Mouse (Mus musculus): ENCODE measurements around the gene Wdr53. TPM values are rescaled to one million over a fixed set of nuclear protein-coding genes. Genes with fewer than 3 reads are reported as not detected.
"Not testable (repeated sequence)": the region's sequence is repeated elsewhere in the genome, so short reads cannot be mapped to it uniquely, and the experiment has no call there.

Gene Wdr53
- polyA plus RNA-seq, 1 experiment from 2014 or later = 9.8 TPM

DNA sequence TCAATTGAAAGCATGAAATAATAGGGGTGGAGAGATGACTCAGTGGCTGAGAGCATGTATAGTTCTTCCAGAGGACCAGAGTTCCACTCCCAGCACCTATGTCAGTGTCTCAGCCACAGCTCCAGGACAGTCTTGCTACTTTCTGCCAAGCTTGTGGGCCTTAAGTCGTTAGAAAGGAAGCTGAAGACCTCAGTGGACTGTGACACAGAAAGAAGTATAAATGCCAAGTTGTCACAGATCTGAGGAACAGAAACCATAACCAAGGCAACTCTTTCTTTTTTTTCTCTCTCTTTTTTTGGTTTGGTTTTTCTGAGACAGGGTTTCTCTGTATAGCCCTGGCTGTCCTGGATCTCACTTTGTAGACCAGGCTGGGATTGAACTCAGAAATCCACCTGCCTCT is 28.8 kb downstream of the Wdr53 start:
- Histone ChIP-seq H3K4me3 (ENCODE audit: low read depth, low read length) (no peak overlapping the region), H3K4me2 (ENCODE audit: low read depth, low read length) (no peak overlapping the region), H3K36me3 (ENCODE audit: control insufficient read depth, insufficient read depth) (peaks cover 7% of the 10 kb centered on the region), H3K9ac (ENCODE audit: low read depth, low read length) (no peak overlapping the region), H3K4me1 (ENCODE audit: control insufficient read depth, low read depth, low read length) (peaks cover 16% of the 10 kb centered on the region), H3K9me3 (replicated peaks; ENCODE audit: control insufficient read depth, low read length) (no peaks in the 10 kb centered on the region), H3K27me3 (ENCODE audit: control insufficient read depth, insufficient read depth, low read depth, low read length) (no peaks in the 10 kb centered on the region), H3K27ac (ENCODE audit: low read length) (no peak overlapping the region)
- no peak for ATAC-seq (ENCODE audit: low read depth)
- WGBS (ENCODE audit: insufficient replicate concordance) = 37% methylated on average over 1 of the region's 1 CpGs

- Histone ChIP-seq H3K27me3 (ENCODE audit: control insufficient read depth, insufficient read depth, low read depth, low read length) (no peaks in the 10 kb centered on the region), H3K9ac (ENCODE audit: low read depth, low read length) (peak within 1 kb of the TSS; percentile 96), H3K36me3 (ENCODE audit: control insufficient read depth, insufficient read depth) (peaks cover 8% of the 10 kb centered on the region), H3K9me3 (replicated peaks; ENCODE audit: control insufficient read depth, low read length) (no peaks in the 10 kb centered on the region), H3K27ac (ENCODE audit: low read length) (peak within 1 kb of the TSS; percentile 98), H3K4me2 (ENCODE audit: low read depth, low read length) (peak within 1 kb of the TSS; percentile 83), H3K4me3 (ENCODE audit: low read depth, low read length) (peak within 1 kb of the TSS; percentile 96), H3K4me1 (ENCODE audit: control insufficient read depth, low read depth, low read length) (peaks cover 19% of the 10 kb centered on the region)
- under 1% methylated on average over 75 of the region's 75 CpGs for WGBS (ENCODE audit: insufficient replicate concordance)
- ATAC-seq (ENCODE audit: low read depth) = peak; percentile 92
These were observed 30.6 kb downstream of the Wdr53 start, which contains the start of gene Rnf168 for GRCm38 (mm10) chr16:32277308-32278256. Gene Rnf168 (plus strand): TSS chr16:32277459.

DNA sequence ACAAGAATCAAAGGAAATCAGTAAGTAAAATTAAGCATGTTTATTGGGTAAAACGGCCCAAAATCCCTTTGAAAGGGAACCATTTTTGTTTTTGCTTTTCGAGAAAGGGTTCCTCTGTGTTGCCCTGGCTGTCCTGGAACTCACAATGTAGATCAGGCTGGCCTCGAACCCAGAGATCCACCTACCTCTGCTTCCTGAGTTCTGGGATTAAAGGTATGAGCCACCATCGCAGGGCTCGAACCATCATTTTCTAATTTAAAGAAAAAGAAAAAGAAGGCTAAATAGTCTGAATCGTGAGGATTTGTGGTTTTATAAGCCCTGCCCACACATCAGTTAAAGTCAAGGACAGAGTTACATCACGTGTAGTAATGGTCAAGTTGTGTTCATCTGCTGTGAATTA is 31.4 kb downstream of the Wdr53 start:
- Histone ChIP-seq H3K4me3 (ENCODE audit: low read depth, low read length) (peak overlapping the region; percentile 96), H3K4me1 (ENCODE audit: control insufficient read depth, low read depth, low read length) (peaks cover 19% of the 10 kb centered on the region), H3K9ac (ENCODE audit: low read depth, low read length) (peak overlapping the region; percentile 96), H3K36me3 (ENCODE audit: control insufficient read depth, insufficient read depth) (peaks cover 15% of the 10 kb centered on the region), H3K27me3 (ENCODE audit: control insufficient read depth, insufficient read depth, low read depth, low read length) (no peaks in the 10 kb centered on the region), H3K27ac (ENCODE audit: low read length) (peak overlapping the region; percentile 98), H3K9me3 (replicated peaks; ENCODE audit: control insufficient read depth, low read length) (no peaks in the 10 kb centered on the region), H3K4me2 (ENCODE audit: low read depth, low read length) (peak overlapping the region; percentile 83)
- no peak for ATAC-seq (ENCODE audit: low read depth)
- WGBS (ENCODE audit: insufficient replicate concordance) = 19% methylated on average over 7 of the region's 7 CpGs

DNA sequence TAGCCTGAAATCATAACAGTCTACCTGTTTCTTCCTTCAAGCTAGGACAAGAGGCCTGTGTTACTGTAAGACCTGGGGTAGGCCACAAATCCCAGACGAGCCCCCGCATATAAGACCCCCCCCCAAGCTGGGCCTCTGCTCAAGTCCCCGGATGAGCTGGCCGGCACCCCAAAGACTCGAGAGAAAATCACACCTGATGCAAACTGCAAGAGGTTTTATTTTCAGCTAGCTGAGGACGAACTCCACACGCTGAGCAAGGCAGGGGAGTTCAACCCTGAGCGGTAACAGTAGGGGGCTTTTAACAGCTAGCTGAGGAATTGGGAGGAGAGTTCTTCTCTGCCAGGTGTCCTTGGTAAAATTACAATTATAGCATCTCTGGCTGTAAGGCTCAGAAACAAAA is 33.2 kb downstream of the Wdr53 start:
- Histone ChIP-seq H3K9ac (ENCODE audit: low read depth, low read length) (no peak overlapping the region), H3K27me3 (ENCODE audit: control insufficient read depth, insufficient read depth, low read depth, low read length) (no peaks in the 10 kb centered on the region), H3K27ac (ENCODE audit: low read length) (no peak overlapping the region), H3K4me1 (ENCODE audit: control insufficient read depth, low read depth, low read length) (peaks cover 19% of the 10 kb centered on the region), H3K36me3 (ENCODE audit: control insufficient read depth, insufficient read depth) (peaks cover 32% of the 10 kb centered on the region), H3K4me2 (ENCODE audit: low read depth, low read length) (peak overlapping the region; percentile 12; the same call in 1 of the 2 replicates), H3K9me3 (replicated peaks; ENCODE audit: control insufficient read depth, low read length) (no peaks in the 10 kb centered on the region), H3K4me3 (ENCODE audit: low read depth, low read length) (no peak overlapping the region)
- 92% methylated on average over 8 of the region's 8 CpGs for WGBS (ENCODE audit: insufficient replicate concordance)
- no peak for ATAC-seq (ENCODE audit: low read depth)

DNA sequence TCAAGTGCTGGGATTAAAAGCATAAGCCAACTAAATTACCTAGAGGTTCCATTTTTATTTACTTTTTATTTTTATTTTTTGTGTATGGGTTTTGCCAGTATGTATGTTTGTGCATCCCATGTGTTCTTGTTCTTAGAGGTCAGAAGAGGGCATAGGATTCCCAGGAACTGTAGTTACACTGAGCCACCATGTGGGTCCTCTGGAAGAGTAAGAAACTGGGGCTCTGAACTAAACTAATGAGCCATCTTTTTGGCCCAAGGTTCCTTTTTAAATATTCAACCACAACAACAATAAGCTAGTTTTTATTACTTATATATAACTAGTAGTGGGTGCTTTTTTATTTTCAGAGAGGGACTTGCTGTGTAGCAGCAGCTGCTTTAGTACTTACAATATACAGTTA is 35.6 kb downstream of the Wdr53 start:
- Histone ChIP-seq H3K4me2 (ENCODE audit: low read depth, low read length) (no peak overlapping the region), H3K4me3 (ENCODE audit: low read depth, low read length) (no peak overlapping the region), H3K9me3 (replicated peaks; ENCODE audit: control insufficient read depth, low read length) (no peaks in the 10 kb centered on the region), H3K36me3 (ENCODE audit: control insufficient read depth, insufficient read depth) (peaks cover 41% of the 10 kb centered on the region), H3K4me1 (ENCODE audit: control insufficient read depth, low read depth, low read length) (peaks cover 11% of the 10 kb centered on the region), H3K27ac (ENCODE audit: low read length) (no peak overlapping the region), H3K9ac (ENCODE audit: low read depth, low read length) (no peak overlapping the region), H3K27me3 (ENCODE audit: control insufficient read depth, insufficient read depth, low read depth, low read length) (no peaks in the 10 kb centered on the region)
- ATAC-seq (ENCODE audit: low read depth) = no peak

GRCm38 (mm10) chr16:32291821-32292220 is 44.8 kb downstream of the Wdr53 start:
- WGBS (ENCODE audit: insufficient replicate concordance) = 88% methylated on average over 4 of the region's 4 CpGs
- ATAC-seq (ENCODE audit: low read depth) = no peak
- H3K4me1 ChIP-seq (ENCODE audit: control insufficient read depth, low read depth, low read length) = no peaks in the 10 kb centered on the region

DNA sequence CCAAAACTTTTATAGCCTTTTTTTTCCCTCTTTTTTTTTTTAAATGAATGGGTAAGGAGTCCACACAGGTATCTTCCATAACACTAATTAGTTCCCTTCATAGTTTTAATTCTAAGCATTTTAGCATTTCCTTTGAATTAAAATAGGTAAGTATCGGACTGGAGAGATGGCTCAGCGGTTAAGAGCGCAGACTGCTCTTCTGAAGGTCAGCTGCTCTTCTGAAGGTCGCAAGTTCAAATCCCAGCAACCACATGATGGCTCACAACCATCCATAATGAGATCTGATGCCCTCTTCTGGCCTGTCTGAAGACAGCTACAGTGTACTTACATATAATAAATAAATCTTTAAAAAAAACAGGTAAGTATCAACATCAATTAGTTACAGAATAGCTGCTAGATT is 52.6 kb downstream of the Wdr53 start:
- H3K36me3 ChIP-seq (ENCODE audit: control insufficient read depth, insufficient read depth) = peaks cover 35% of the 10 kb centered on the region
- H3K27ac ChIP-seq (ENCODE audit: low read length); H3K4me2 ChIP-seq (ENCODE audit: low read depth, low read length); H3K9me3 ChIP-seq (replicated peaks; ENCODE audit: control insufficient read depth, low read length); H3K4me1 ChIP-seq (ENCODE audit: control insufficient read depth, low read depth, low read length); H3K4me3 ChIP-seq (ENCODE audit: low read depth, low read length); ATAC-seq (ENCODE audit: low read depth); H3K9ac ChIP-seq (ENCODE audit: low read depth, low read length); H3K27me3 ChIP-seq (ENCODE audit: control insufficient read depth, insufficient read depth, low read depth, low read length): not testable (repeated sequence)
- 92% methylated on average over 4 of the region's 4 CpGs for WGBS (ENCODE audit: insufficient replicate concordance)

More at GRCm38 (mm10) chr16:32291821-32292220, 44.8 kb downstream of the Wdr53 start:
- H3K9me3 ChIP-seq (replicated peaks; ENCODE audit: control insufficient read depth, low read length) = no peaks in the 10 kb centered on the region
- H3K9ac ChIP-seq (ENCODE audit: low read depth, low read length) = no peak overlapping the region
- no peak overlapping the region for H3K4me3 ChIP-seq (ENCODE audit: low read depth, low read length)
- H3K27me3 ChIP-seq (ENCODE audit: control insufficient read depth, insufficient read depth, low read depth, low read length) = no peaks in the 10 kb centered on the region
- H3K36me3 ChIP-seq (ENCODE audit: control insufficient read depth, insufficient read depth) = peaks cover 37% of the 10 kb centered on the region
- no peak overlapping the region for H3K4me2 ChIP-seq (ENCODE audit: low read depth, low read length)
- H3K27ac ChIP-seq (ENCODE audit: low read length) = no peak overlapping the region

GRCm38 (mm10) chr16:32303046-32303445 is 56.0 kb downstream of the Wdr53 start:
- no peaks in the 10 kb centered on the region for H3K27me3 ChIP-seq (ENCODE audit: control insufficient read depth, insufficient read depth, low read depth, low read length)
- H3K36me3 ChIP-seq (ENCODE audit: control insufficient read depth, insufficient read depth) = peaks cover 20% of the 10 kb centered on the region
- WGBS (ENCODE audit: insufficient replicate concordance) = 63% methylated on average over 1 of the region's 1 CpGs
- no peak overlapping the region for H3K4me3 ChIP-seq (ENCODE audit: low read depth, low read length)
- ATAC-seq (ENCODE audit: low read depth) = no peak
- H3K9ac ChIP-seq (ENCODE audit: low read depth, low read length) = no peak overlapping the region
- no peaks in the 10 kb centered on the region for H3K4me1 ChIP-seq (ENCODE audit: control insufficient read depth, low read depth, low read length)
- no peaks in the 10 kb centered on the region for H3K9me3 ChIP-seq (replicated peaks; ENCODE audit: control insufficient read depth, low read length)
- H3K27ac ChIP-seq (ENCODE audit: low read length) = no peak overlapping the region
- H3K4me2 ChIP-seq (ENCODE audit: low read depth, low read length) = no peak overlapping the region

DNA sequence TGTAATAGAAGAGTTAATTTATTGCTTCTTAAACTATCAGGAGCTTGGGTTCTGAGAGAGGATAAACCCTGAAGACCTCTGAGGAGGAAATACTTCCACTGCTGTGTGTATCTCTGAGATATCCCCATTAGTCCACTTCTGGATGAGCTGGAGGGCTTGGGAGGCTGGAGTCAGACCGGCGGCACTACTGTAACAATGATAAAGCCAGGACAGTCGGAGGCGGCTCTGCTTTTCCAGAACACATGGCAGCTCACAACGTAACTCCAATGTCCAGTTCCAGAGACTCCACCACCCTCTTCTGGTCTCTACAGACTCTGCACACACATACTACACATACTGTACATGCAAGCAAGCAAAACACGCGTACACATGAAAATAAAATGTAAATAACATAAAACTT is 56.9 kb downstream of the Wdr53 start:
- Histone ChIP-seq H3K4me1 (ENCODE audit: control insufficient read depth, low read depth, low read length) (no peaks in the 10 kb centered on the region), H3K9me3 (replicated peaks; ENCODE audit: control insufficient read depth, low read length) (no peaks in the 10 kb centered on the region), H3K4me2 (ENCODE audit: low read depth, low read length) (no peak overlapping the region), H3K36me3 (ENCODE audit: control insufficient read depth, insufficient read depth) (peaks cover 12% of the 10 kb centered on the region), H3K9ac (ENCODE audit: low read depth, low read length) (no peak overlapping the region), H3K4me3 (ENCODE audit: low read depth, low read length) (no peak overlapping the region), H3K27me3 (ENCODE audit: control insufficient read depth, insufficient read depth, low read depth, low read length) (no peaks in the 10 kb centered on the region), H3K27ac (ENCODE audit: low read length) (no peak overlapping the region)
- 85% methylated on average over 7 of the region's 7 CpGs for WGBS (ENCODE audit: insufficient replicate concordance)
- no peak for ATAC-seq (ENCODE audit: low read depth)
